Mouse (Mus musculus) midbrain, embryonic 12.5 days (tissue): ENCODE measurements around the gene Klhl3. TPM values are rescaled to one million over a fixed set of nuclear protein-coding genes. Genes with fewer than 3 reads are reported as not detected.
A peak's percentile ranks its signal among the peaks of the same experiment; 100 is the strongest.

Source experiments
- ATAC-seq: fragments of 200-750 bp; cut with Nextera tagmentation; 2 replicates; pipeline ENCODE4 v1.8.0; 2017; ENCODE audit warnings: low read depth, moderate TSS enrichment, moderate library complexity; ENCODE audit not compliant: low FRiP score
- H3K27ac ChIP-seq: fragments of 300-500 bp; sonication (generic); replicated peaks from 2 replicates; pipeline ENCODE4 v1.5.1; 2016; ENCODE audit warnings: mild to moderate bottlenecking
- H3K27me3 ChIP-seq: fragments of 300-500 bp; sonication (generic); 2 replicates; pipeline ENCODE4 v1.6.1; 2016; ENCODE audit warnings: mild to moderate bottlenecking
- H3K36me3 ChIP-seq: fragments of 300-500 bp; sonication (generic); 2 replicates; pipeline ENCODE4 v1.6.1; 2016
- H3K4me1 ChIP-seq: fragments of 300-500 bp; sonication (generic); 2 replicates; pipeline ENCODE4 v1.6.1; 2016
- H3K4me2 ChIP-seq: fragments of 300-500 bp; sonication (generic); replicated peaks from 2 replicates; pipeline ENCODE4 v1.6.1; 2016; ENCODE audit warnings: mild to moderate bottlenecking, moderate library complexity
- H3K4me3 ChIP-seq: fragments of 300-500 bp; sonication (generic); 2 replicates; pipeline ENCODE4 v1.5.1; 2016; ENCODE audit warnings: mild to moderate bottlenecking
- H3K9ac ChIP-seq: fragments of 300-500 bp; sonication (generic); replicated peaks from 2 replicates; pipeline ENCODE4 v1.6.1; 2016; ENCODE audit warnings: mild to moderate bottlenecking, moderate library complexity
- H3K9me3 ChIP-seq: fragments of 300-500 bp; sonication (generic); 2 replicates; pipeline ENCODE4 v1.6.1; 2016; ENCODE audit warnings: mild to moderate bottlenecking
- WGBS: fragments of 180-500 bp; shearing (Covaris S2); methylation state at CpG from one replicate; pipeline ENCODE4 v1.1.7; 2016; 5-methylcytosine and 5-hydroxymethylcytosine counted together
- polyA plus RNA-seq: library from polyadenylated mRNA; unstranded; fragments of >200 nt; fragmentation: Nextera tagmentation; extraction: Ambion mirVana; gene quantifications from 2 replicates; pipeline ENCODE4 v1.2.1, GENCODE M21; 2016

Klhl3 gene
- polyA plus RNA-seq, 1 experiment from 2014 or later: 4.3 TPM

- Histone ChIP-seq H3K27me3 (no peaks in the 10 kb centered on the region), H3K36me3 (no peaks in the 10 kb centered on the region), H3K9ac (no peak overlapping the region), H3K4me1 (no peaks in the 10 kb centered on the region), H3K9me3 (no peaks in the 10 kb centered on the region), H3K4me2 (no peak overlapping the region), H3K4me3 (no peak overlapping the region), H3K27ac (no peak overlapping the region)
- 70% methylated on average over 10 of the region's 10 CpGs for WGBS
- no peak for ATAC-seq
These were observed 77.8 kb downstream of the Klhl3 start for GRCm38 (mm10) chr13:58035470-58036156.

DNA sequence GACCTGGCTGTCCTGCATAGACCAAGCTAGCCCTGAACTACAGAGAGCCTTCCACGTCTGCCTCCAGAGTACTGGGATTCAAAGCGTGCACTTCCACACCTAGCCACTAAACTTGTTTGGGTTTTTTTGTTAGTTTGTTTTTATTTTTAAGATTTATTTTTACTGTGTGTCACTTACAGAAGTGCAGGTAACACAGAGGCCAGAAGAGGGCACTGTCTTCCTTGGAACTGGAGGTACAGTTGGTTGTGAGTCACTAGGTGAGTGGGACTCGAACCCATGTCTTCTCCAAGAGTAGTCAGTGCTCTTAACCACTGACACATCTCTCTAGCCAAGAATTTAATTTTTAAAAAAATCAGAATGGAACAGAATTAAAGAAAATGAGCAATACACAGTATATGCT is 78.4 kb downstream of the Klhl3 start:
- no peaks in the 10 kb centered on the region for H3K9me3 ChIP-seq
- H3K27me3 ChIP-seq: no peaks in the 10 kb centered on the region
- no peak for ATAC-seq
- no peak overlapping the region for H3K9ac ChIP-seq
- no peak overlapping the region for H3K4me2 ChIP-seq
- WGBS: 91% methylated on average over 3 of the region's 3 CpGs
- no peak overlapping the region for H3K27ac ChIP-seq
- H3K36me3 ChIP-seq: 0 out of 2 replicates have a peak, but pooled peaks cover 3% of the 10 kb centered on the region
- no peak overlapping the region for H3K4me3 ChIP-seq
- H3K4me1 ChIP-seq: no peaks in the 10 kb centered on the region

GRCm38 (mm10) chr13:58034507-58034906 is 78.9 kb downstream of the Klhl3 start:
- H3K9ac ChIP-seq: no peak overlapping the region
- no peak overlapping the region for H3K27ac ChIP-seq
- WGBS: 92% methylated on average over 6 of the region's 6 CpGs
- H3K27me3 ChIP-seq: no peaks in the 10 kb centered on the region
- no peak overlapping the region for H3K4me3 ChIP-seq
- no peaks in the 10 kb centered on the region for H3K4me1 ChIP-seq
- H3K36me3 ChIP-seq: 0 out of 2 replicates have a peak, but pooled peaks cover 3% of the 10 kb centered on the region
- H3K9me3 ChIP-seq: no peaks in the 10 kb centered on the region
- no peak for ATAC-seq
- H3K4me2 ChIP-seq: no peak overlapping the region

GRCm38 (mm10) chr13:58031755-58032154 is 81.6 kb downstream of the Klhl3 start:
- Histone ChIP-seq H3K27ac (no peak overlapping the region), H3K4me3 (no peak overlapping the region), H3K9me3 (no peaks in the 10 kb centered on the region), H3K4me1 (no peaks in the 10 kb centered on the region), H3K4me2 (no peak overlapping the region), H3K36me3 (0 out of 2 replicates have a peak, but pooled peaks cover 3% of the 10 kb centered on the region), H3K9ac (no peak overlapping the region), H3K27me3 (no peaks in the 10 kb centered on the region)
- ATAC-seq: no peak
- 53% methylated on average over 6 of the region's 6 CpGs for WGBS

DNA sequence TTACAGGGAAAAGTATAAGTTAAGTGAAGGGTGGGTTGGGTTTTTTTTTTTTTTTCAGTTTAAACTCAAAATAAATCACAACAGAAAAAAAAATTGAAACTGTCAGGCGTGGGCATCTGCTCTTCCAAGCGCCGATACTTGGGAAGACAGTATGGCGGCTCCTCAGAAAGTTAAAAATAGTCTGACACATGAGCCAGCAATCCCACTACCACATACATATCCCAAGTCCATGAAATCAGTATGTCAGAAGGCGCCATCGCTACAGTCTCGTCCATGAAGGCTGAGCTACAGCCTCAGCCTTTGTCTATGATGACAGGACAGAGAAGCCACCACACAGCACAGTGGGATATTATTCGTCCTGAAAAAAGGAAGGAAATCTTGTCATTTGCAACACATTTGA is 86.3 kb downstream of the Klhl3 start:
- 80% methylated on average over 8 of the region's 8 CpGs for WGBS

GRCm38 (mm10) chr13:58025701-58026414 is 87.5 kb downstream of the Klhl3 start:
- Histone ChIP-seq H3K4me3 (no peak overlapping the region), H3K4me2 (no peak overlapping the region), H3K27ac (no peak overlapping the region), H3K9me3 (no peaks in the 10 kb centered on the region), H3K9ac (no peak overlapping the region), H3K27me3 (no peaks in the 10 kb centered on the region), H3K4me1 (peaks cover 9% of the 10 kb centered on the region), H3K36me3 (peaks cover 3% of the 10 kb centered on the region; the same call in 1 of the 2 replicates)
- ATAC-seq: no peak
- 93% methylated on average over 16 of the region's 16 CpGs for WGBS

More for the DNA sequence above, 86.3 kb downstream of the Klhl3 start:
- no peak for ATAC-seq
- no peaks in the 10 kb centered on the region for H3K9me3 ChIP-seq
- H3K27me3 ChIP-seq: no peaks in the 10 kb centered on the region
- peaks cover 9% of the 10 kb centered on the region for H3K4me1 ChIP-seq
- no peak overlapping the region for H3K4me3 ChIP-seq
- H3K27ac ChIP-seq: no peak overlapping the region
- no peak overlapping the region for H3K9ac ChIP-seq
- H3K36me3 ChIP-seq: peaks cover 3% of the 10 kb centered on the region; the same call in 1 of the 2 replicates
- no peak overlapping the region for H3K4me2 ChIP-seq

- peaks cover 9% of the 10 kb centered on the region for H3K4me1 ChIP-seq
- H3K27me3 ChIP-seq: no peaks in the 10 kb centered on the region
- WGBS: 66% methylated on average over 8 of the region's 8 CpGs
- no peak overlapping the region for H3K4me3 ChIP-seq
- ATAC-seq: no peak
- H3K9me3 ChIP-seq: no peaks in the 10 kb centered on the region
- 0 out of 2 replicates have a peak overlapping the region, but pooled peaks have one; percentile 6 for H3K27ac ChIP-seq
- no peaks in the 10 kb centered on the region; the same call in 1 of the 2 replicates for H3K36me3 ChIP-seq
- H3K9ac ChIP-seq: no peak overlapping the region
- no peak overlapping the region for H3K4me2 ChIP-seq
These were observed 89.5 kb downstream of the Klhl3 start for GRCm38 (mm10) chr13:58023726-58024453.

DNA sequence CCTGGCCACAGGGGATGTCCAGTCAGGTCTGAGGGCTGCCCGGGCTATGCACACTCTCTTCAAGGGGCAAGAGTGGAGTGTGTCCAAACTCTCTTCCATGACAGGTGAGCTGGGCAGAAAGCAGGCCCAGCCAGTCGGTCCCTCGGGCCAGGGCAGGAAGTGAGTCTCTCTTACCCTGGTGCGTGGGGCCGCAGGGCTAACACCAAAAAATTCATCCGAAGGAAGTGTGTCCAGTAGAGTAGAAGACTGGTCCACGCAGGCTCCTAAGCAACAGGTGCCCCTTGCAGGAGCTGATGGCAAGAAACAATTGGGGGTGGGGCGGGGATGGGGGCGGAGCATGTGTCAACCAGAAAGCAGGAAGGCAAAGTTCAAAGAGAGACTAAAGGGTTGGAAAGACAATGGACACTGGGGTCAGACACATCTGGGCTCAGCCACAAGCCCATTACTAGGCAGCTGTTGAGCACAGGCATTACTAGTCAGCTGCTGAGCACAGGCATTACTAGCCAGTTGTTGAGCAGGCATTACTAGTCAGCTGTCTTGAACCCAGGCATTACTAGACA is 90.3 kb downstream of the Klhl3 start:
- ATAC-seq: no peak

DNA sequence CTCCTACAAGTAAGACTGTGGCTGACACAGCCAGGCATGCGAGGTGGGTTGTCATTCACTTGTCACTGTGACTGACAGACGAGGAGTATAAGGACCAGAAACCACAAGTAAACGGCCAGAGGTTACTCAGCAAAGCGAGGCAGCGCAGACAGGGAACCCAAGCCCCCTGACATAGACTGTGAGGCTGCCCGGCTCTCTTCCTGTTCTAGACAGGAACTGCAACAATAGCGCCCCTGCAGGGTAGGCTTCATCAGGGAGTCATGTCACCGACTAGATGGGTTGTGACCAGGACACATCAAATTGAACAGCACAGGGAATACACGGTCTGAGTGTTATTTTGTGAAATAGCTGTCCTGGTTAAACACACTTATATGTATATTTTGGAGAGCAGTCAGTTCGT is 93.0 kb downstream of the Klhl3 start:
- Histone ChIP-seq H3K27me3 (no peaks in the 10 kb centered on the region), H3K9ac (no peak overlapping the region), H3K4me2 (no peak overlapping the region), H3K4me3 (no peak overlapping the region), H3K27ac (no peak overlapping the region), H3K36me3 (peaks cover 8% of the 10 kb centered on the region; the same call in 1 of the 2 replicates), H3K9me3 (no peaks in the 10 kb centered on the region), H3K4me1 (peaks cover 9% of the 10 kb centered on the region)
- WGBS: 80% methylated on average over 10 of the region's 10 CpGs
- no peak for ATAC-seq

More for the DNA sequence above, 90.3 kb downstream of the Klhl3 start:
- Histone ChIP-seq H3K27ac (no peak overlapping the region), H3K4me3 (no peak overlapping the region), H3K4me2 (no peak overlapping the region), H3K9me3 (no peaks in the 10 kb centered on the region), H3K36me3 (peaks cover 8% of the 10 kb centered on the region; the same call in 1 of the 2 replicates), H3K9ac (no peak overlapping the region), H3K4me1 (peaks cover 9% of the 10 kb centered on the region), H3K27me3 (no peaks in the 10 kb centered on the region)
- 86% methylated on average over 9 of the region's 9 CpGs for WGBS

DNA sequence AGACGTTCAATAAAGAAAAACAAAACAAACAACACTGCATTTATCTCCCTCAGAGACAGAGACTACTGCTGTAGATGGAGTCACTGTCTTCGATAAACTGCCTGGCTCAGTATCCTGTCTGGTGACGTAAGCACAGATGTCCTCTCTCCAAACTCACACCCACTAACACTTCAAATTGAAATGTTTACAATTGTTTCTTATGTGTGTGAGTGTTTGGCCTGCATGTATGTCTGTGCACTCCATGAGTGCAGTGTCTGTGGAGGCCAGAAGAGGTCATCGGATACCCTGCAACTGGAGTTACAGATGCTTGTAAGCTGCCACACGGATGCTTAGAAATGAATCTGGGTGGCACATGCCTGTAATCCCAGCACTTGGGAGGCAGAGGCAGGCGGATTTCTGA is 96.1 kb downstream of the Klhl3 start:
- WGBS: 85% methylated on average over 6 of the region's 6 CpGs
- no peak for ATAC-seq
- H3K4me2 ChIP-seq: no peak overlapping the region
- H3K9me3 ChIP-seq: no peaks in the 10 kb centered on the region
- H3K4me3 ChIP-seq: no peak overlapping the region
- no peak overlapping the region for H3K9ac ChIP-seq
- H3K36me3 ChIP-seq: 0 out of 2 replicates have a peak, but pooled peaks cover 14% of the 10 kb centered on the region
- H3K27ac ChIP-seq: no peak overlapping the region
- no peaks in the 10 kb centered on the region for H3K27me3 ChIP-seq
- no peaks in the 10 kb centered on the region for H3K4me1 ChIP-seq

- 0 out of 2 replicates have a peak, but pooled peaks have one; percentile 44 for ATAC-seq
- WGBS: 68% methylated on average over 14 of the region's 14 CpGs
- no peak overlapping the region for H3K27ac ChIP-seq
These were observed 101.1 kb downstream of the Klhl3 start for GRCm38 (mm10) chr13:58012067-58012925.

More at GRCm38 (mm10) chr13:58012067-58012925, 101.1 kb downstream of the Klhl3 start:
- H3K4me1 ChIP-seq: peaks cover 2% of the 10 kb centered on the region; the same call in 1 of the 2 replicates
- H3K36me3 ChIP-seq: 0 out of 2 replicates have a peak, but pooled peaks cover 6% of the 10 kb centered on the region
- no peaks in the 10 kb centered on the region for H3K9me3 ChIP-seq
- no peak overlapping the region for H3K4me3 ChIP-seq
- H3K27me3 ChIP-seq: no peaks in the 10 kb centered on the region
- no peak overlapping the region for H3K9ac ChIP-seq
- no peak overlapping the region for H3K4me2 ChIP-seq
